Mouse (Mus musculus) forebrain, embryonic 11.5 days (tissue): Measurements from ENCODE around the gene Jam3. TPM values are rescaled to one million over a fixed set of nuclear protein-coding genes. Genes with fewer than 3 reads are reported as not detected.
"Not testable (repeated sequence)": the region's sequence is repeated elsewhere in the genome, so short reads cannot be mapped to it uniquely, and the experiment has no call there.

Source experiments
- ATAC-seq: fragments of 200-750 bp; cut with Nextera tagmentation; replicated peaks from 2 replicates; pipeline ENCODE4 v1.8.0; 2017; ENCODE audit warnings: moderate TSS enrichment; ENCODE audit not compliant: low FRiP score
- DNase-seq: peaks from one replicate; pipeline ENCODE4 v3.0.0-alpha.2; 2017; ENCODE audit warnings: low spot score
- H3K27ac ChIP-seq: fragments of 300-500 bp; sonication (generic); 2 replicates; pipeline ENCODE4 v1.5.1; 2014; ENCODE audit warnings: low read depth, low read length
- H3K27me3 ChIP-seq: fragments of 300-500 bp; sonication (generic); 2 replicates; pipeline ENCODE4 v1.6.1; 2014; ENCODE audit warnings: mild to moderate bottlenecking, low read length, mixed read lengths; ENCODE audit not compliant: control insufficient read depth, insufficient read depth
- H3K36me3 ChIP-seq: fragments of 300-500 bp; sonication (generic); 2 replicates; pipeline ENCODE4 v1.6.1; 2014; ENCODE audit warnings: mild to moderate bottlenecking, low read length, moderate library complexity, mixed read lengths; ENCODE audit not compliant: control insufficient read depth, insufficient read depth
- H3K4me1 ChIP-seq: fragments of 300-500 bp; sonication (generic); replicated peaks from 2 replicates; pipeline ENCODE4 v1.6.1; 2014; ENCODE audit warnings: low read length, mixed read lengths; ENCODE audit not compliant: control insufficient read depth, insufficient read depth
- H3K4me2 ChIP-seq: fragments of 300-500 bp; sonication (generic); 2 replicates; pipeline ENCODE4 v1.6.1; 2014; ENCODE audit warnings: low read depth, mild to moderate bottlenecking, low read length, moderate library complexity, mixed read lengths; ENCODE audit not compliant: severe bottlenecking
- H3K4me3 ChIP-seq: fragments of 300-500 bp; sonication (generic); 2 replicates; pipeline ENCODE4 v1.5.1; 2014; ENCODE audit warnings: low read depth, low read length
- H3K9ac ChIP-seq: fragments of 300-500 bp; sonication (generic); 2 replicates; pipeline ENCODE4 v1.6.1; 2014; ENCODE audit warnings: low read length
- H3K9me3 ChIP-seq: fragments of 300-500 bp; sonication (generic); 2 replicates; pipeline ENCODE4 v1.6.1; 2016; ENCODE audit warnings: low read length, mixed read lengths; ENCODE audit not compliant: control insufficient read depth
- WGBS: fragments of 180-500 bp; shearing (Covaris S2); extraction: QIAGEN DNeasy Blood & Tissue Kit; methylation state at CpG from one replicate; pipeline ENCODE4 v1.1.7; 2014; 5-methylcytosine and 5-hydroxymethylcytosine counted together
- polyA plus RNA-seq: library from polyadenylated mRNA; unstranded; fragments of >200 nt; fragmentation: Nextera tagmentation; extraction: Ambion mirVana; gene quantifications from 2 replicates; pipeline ENCODE4 v1.2.1, GENCODE M21; 2014

Gene Jam3
- polyA plus RNA-seq, 1 experiment from 2014 or later, result 176 TPM

DNA sequence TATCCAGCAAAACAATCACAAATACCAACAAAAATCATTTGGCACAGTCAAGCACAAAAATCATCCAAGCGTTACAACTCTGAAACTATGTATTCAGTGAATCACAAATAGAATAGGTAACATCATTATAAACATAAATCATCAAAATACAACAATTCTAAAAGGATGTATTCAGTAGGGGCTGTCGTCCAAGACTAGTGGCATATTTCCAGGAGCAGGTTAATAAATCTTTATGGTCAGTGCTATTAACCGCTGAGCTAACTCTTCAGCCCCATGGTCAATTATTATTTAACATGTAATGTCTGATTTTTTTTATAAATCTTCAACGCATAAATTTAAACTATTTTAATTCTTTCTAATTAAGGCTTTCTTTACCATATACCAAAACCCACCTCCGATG, 8.4 kb upstream of the Jam3 start:
- not testable (repeated sequence) for DNase-seq, H3K4me1 ChIP-seq, H3K27me3 ChIP-seq, H3K4me3 ChIP-seq, ATAC-seq, H3K4me2 ChIP-seq, H3K9me3 ChIP-seq, H3K27ac ChIP-seq, H3K36me3 ChIP-seq, H3K9ac ChIP-seq
- WGBS, result 80% methylated on average over 5 of the region's 5 CpGs

DNA sequence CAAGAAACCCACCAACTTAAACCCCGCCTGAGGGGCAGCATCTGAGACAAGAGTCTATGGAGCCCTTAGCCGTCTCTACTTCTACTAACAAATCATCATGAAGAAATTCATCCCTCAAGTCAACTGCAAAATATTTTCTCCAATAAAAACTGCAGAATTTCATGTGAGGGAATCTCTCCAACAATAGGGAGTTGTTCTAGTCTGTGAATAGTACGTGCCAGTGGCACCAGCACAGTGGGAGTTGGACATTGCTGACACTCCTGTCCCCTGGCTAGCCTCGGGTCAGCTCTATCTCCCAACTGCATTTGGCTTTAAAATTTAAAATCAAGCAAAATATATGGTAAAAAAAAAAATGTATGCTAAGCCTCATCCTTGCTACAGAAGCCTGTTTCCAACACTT, 1.4 kb downstream of the Jam3 start:
- H3K4me3 ChIP-seq, result peak overlapping the region; percentile 86
- no peaks in the 10 kb centered on the region for H3K27me3 ChIP-seq
- H3K4me2 ChIP-seq, result peak overlapping the region; percentile 78
- no peaks in the 10 kb centered on the region for H3K36me3 ChIP-seq
- H3K27ac ChIP-seq, result no peak overlapping the region
- peaks cover 18% of the 10 kb centered on the region for H3K4me1 ChIP-seq
- no peaks in the 10 kb centered on the region for H3K9me3 ChIP-seq
- WGBS, result 46% methylated on average over 4 of the region's 4 CpGs
- no peak for ATAC-seq
- peak overlapping the region; percentile 95 for H3K9ac ChIP-seq
- no peak for DNase-seq

DNA sequence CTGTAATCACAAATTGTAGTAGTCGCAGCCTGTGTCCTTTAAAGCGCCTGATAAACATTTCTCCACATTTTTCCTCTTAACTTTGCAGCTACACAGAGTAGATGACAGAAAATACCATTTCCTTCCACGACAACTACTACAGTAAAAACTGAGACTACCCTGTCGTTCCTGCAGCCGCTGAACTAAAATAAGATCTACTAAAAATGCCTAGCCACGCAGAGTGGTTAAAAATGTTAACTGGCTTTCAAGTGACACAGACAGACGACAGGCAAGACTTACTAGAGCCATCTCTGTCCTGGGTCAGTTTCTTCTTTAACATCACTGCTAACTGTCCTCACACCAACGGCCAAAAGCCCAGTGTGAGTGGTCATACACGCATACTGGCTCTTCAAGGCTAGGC, 5.4 kb downstream of the Jam3 start:
- Histone ChIP-seq H3K36me3 (no peaks in the 10 kb centered on the region; the same call in 1 of the 2 replicates), H3K9ac (no peak overlapping the region; the same call in 1 of the 2 replicates), H3K27me3 (no peaks in the 10 kb centered on the region), H3K4me3 (no peak overlapping the region), H3K4me2 (peak overlapping the region; percentile 43; the same call in 1 of the 2 replicates), H3K27ac (peak overlapping the region; percentile 90), H3K4me1 (peaks cover 29% of the 10 kb centered on the region), H3K9me3 (no peaks in the 10 kb centered on the region)
- no peak for DNase-seq
- 40% methylated on average over 9 of the region's 9 CpGs for WGBS
- ATAC-seq, result no peak

DNA sequence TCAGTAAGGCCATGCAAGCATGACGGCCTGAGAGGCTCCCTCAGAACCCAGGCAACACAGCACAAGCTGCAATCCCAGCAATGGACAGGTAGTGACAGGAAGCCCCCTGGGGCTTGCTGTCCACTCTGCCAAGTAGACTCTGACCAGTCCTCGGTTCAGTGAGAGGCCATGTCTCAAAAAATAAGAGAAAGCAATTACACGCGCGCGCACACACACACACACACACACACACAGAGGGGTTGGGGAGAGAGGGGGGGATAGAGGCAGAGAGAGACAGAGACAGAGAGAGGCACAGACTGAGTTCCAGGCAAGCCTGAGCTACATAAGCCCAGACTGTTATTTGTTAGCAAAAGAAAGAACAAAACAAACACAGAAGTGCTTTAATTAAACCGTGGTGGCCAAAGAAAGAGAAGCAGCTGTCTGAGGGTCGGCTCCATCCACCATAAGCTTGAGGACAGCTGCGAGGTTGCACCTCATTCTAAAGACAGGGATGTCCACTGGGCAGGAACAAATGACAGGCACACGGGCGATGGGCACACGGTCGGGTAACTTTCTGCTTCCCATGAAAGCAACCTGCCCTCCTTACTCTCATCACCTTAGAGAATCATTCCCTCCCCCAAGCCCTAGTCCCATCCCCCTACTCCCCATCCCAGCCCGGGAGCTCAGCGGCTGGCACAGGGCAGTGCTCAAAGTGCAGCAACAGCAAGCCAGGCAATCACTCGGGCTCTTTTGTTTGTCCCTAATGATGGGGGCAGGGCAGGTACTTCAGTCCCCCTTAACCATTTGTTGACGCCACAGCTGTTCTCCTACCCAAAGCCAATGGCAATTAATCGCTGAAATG, 6.4 kb downstream of the Jam3 start:
- Histone ChIP-seq H3K4me3 (peak overlapping the region; percentile 19), H3K27ac (peak overlapping the region; percentile 90), H3K4me2 (peak overlapping the region; percentile 43), H3K4me1 (peaks cover 32% of the 10 kb centered on the region), H3K27me3 (no peaks in the 10 kb centered on the region), H3K9me3 (no peaks in the 10 kb centered on the region), H3K36me3 (no peaks in the 10 kb centered on the region; the same call in 1 of the 2 replicates), H3K9ac (peak overlapping the region; percentile 37)
- DNase-seq (peak; percentile 86), ATAC-seq (peak; percentile 96)
- WGBS, result 20% methylated on average over 18 of the region's 18 CpGs

GRCm38 (mm10) chr9:27147946-27148345, 7.3 kb downstream of the Jam3 start:
- H3K27me3 ChIP-seq, result no peaks in the 10 kb centered on the region
- H3K4me1 ChIP-seq, result peaks cover 29% of the 10 kb centered on the region
- WGBS, result 63% methylated on average over 8 of the region's 8 CpGs
- no peaks in the 10 kb centered on the region for H3K9me3 ChIP-seq
- peak overlapping the region; percentile 90; the same call in 1 of the 2 replicates for H3K27ac ChIP-seq
- H3K36me3 ChIP-seq, result no peaks in the 10 kb centered on the region; the same call in 1 of the 2 replicates
- DNase-seq (no peak), ATAC-seq (no peak)
- no peak overlapping the region for H3K4me3 ChIP-seq
- no peak overlapping the region for H3K9ac ChIP-seq
- peak overlapping the region; percentile 43; the same call in 1 of the 2 replicates for H3K4me2 ChIP-seq

DNA sequence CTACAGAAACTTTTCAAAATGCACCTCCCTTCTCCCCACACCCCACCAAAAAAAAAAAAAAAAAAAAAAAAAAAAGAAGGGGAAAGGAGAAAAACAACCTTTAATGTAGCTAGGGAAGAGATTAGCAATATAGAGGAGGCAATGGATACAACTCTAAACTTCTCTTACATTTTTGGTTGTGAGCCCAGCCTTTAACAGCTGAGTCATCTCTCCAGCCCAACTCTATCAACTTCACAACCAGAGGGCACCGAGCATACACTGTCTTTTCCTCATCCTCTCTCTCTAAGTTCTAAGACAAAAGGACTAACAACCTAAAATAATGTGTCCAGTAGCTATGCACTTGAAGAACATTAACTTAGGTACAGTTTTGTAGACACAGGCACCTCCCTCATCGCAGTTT, 8.4 kb downstream of the Jam3 start:
- Histone ChIP-seq H3K27ac (no peak overlapping the region), H3K36me3 (peaks cover 2% of the 10 kb centered on the region; the same call in 1 of the 2 replicates), H3K4me3 (no peak overlapping the region), H3K9me3 (no peaks in the 10 kb centered on the region), H3K27me3 (no peaks in the 10 kb centered on the region), H3K9ac (no peak overlapping the region), H3K4me1 (peaks cover 29% of the 10 kb centered on the region), H3K4me2 (no peak overlapping the region)
- 97% methylated on average over 2 of the region's 2 CpGs for WGBS
- DNase-seq (no peak), ATAC-seq (no peak)

DNA sequence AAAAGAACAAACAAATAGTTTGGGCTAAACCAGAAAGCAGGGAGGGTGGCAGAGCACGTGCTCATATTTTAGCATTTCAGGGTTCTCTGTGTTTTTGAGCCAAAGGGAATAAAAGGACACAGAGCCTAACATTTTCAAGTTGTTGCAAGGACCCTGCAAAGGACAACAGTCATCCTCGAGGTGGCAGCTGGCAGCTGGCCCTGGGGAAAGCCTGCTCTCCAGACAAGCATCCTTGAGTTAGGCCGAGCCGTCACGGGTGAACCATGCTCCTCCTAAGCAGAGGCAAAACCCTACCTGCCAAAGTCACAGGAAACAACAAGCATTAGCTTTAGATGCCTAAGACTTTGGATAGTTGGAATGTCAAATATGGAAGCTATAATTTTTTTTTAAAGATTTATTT, 10.2 kb downstream of the Jam3 start:
- Histone ChIP-seq H3K4me2 (no peak overlapping the region), H3K27ac (no peak overlapping the region), H3K9me3 (no peaks in the 10 kb centered on the region), H3K4me3 (no peak overlapping the region), H3K4me1 (peaks cover 23% of the 10 kb centered on the region), H3K36me3 (peaks cover 9% of the 10 kb centered on the region; the same call in 1 of the 2 replicates), H3K27me3 (no peaks in the 10 kb centered on the region), H3K9ac (no peak overlapping the region)
- 86% methylated on average over 5 of the region's 5 CpGs for WGBS
- DNase-seq (no peak), ATAC-seq (no peak)

- Histone ChIP-seq H3K9ac (no peak overlapping the region), H3K4me2 (no peak overlapping the region), H3K4me1 (peaks cover 18% of the 10 kb centered on the region), H3K27me3 (no peaks in the 10 kb centered on the region), H3K27ac (no peak overlapping the region), H3K9me3 (no peaks in the 10 kb centered on the region), H3K4me3 (no peak overlapping the region), H3K36me3 (peaks cover 9% of the 10 kb centered on the region; the same call in 1 of the 2 replicates)
- DNase-seq (no peak), ATAC-seq (no peak)
- WGBS, result 88% methylated on average over 4 of the region's 4 CpGs
Observed at GRCm38 (mm10) chr9:27144271-27144840, 10.9 kb downstream of the Jam3 start.
